Mouse (Mus musculus): Measurements from ENCODE around the gene Klhl13. TPM values are rescaled to one million over a fixed set of nuclear protein-coding genes. Genes with fewer than 3 reads are reported as not detected.

The Klhl13 gene
- polyA plus RNA-seq, 1 experiment from 2014 or later = 10.2 TPM

DNA sequence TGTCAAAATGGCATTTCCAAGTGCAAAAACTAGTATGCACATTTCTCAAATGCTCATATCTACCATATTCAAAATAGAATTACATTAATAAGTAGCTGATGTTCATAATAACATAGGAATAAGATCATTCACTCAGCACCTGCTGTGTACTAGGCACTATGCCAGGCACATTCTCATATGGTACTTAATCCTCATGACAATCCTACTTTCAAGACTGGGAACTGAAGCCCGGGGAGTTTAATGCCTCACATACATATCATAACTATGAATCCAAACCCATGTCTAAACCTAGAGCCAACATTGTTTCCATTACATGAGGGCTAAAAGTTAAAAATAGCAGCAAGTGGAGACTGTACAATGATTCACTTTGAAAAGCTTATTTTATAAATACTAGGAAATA is 97.3 kb downstream of the Klhl13 start:
- H3K9ac ChIP-seq = no peak overlapping the region
- no peak overlapping the region for H3K27ac ChIP-seq
- WGBS (ENCODE audit: insufficient replicate concordance) = 79% methylated on average over 1 of the region's 1 CpGs
- H3K4me2 ChIP-seq = no peak overlapping the region
- no peak for ATAC-seq
- no peaks in the 10 kb centered on the region for H3K27me3 ChIP-seq (replicated peaks)
- H3K4me1 ChIP-seq = no peaks in the 10 kb centered on the region
- H3K36me3 ChIP-seq = no peaks in the 10 kb centered on the region
- H3K9me3 ChIP-seq (replicated peaks) = no peaks in the 10 kb centered on the region
- H3K4me3 ChIP-seq = no peak overlapping the region

DNA sequence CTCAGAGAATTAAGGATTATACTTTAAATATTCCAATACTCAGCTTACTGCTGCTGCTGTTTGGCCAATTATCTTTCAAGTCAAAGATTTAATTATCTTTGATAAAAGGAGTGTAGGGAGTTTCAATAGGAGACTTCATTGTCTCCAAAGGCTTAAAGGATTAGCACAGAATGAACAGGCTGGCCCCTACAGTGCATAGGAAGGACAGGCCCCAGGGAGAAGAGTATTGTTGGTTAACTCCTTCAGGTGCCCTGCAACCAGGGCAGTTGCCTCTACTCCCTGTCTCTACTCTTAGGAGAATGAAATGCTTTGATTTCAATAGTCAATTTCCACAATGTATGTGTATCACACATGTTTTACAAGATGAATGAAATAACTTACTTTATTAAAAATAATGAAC is 116.1 kb downstream of the Klhl13 start:
- no peak overlapping the region for H3K4me3 ChIP-seq
- H3K36me3 ChIP-seq = no peaks in the 10 kb centered on the region
- no peak for ATAC-seq
- H3K9me3 ChIP-seq (replicated peaks) = no peaks in the 10 kb centered on the region
- no peak overlapping the region for H3K27ac ChIP-seq
- H3K4me2 ChIP-seq = no peak overlapping the region
- H3K27me3 ChIP-seq (replicated peaks) = no peaks in the 10 kb centered on the region
- H3K4me1 ChIP-seq = no peaks in the 10 kb centered on the region
- no peak overlapping the region for H3K9ac ChIP-seq

All from liver, embryonic 12.5 days (tissue).